Mouse (Mus musculus) kidney, adult 2 months (tissue): ENCODE results near the gene Tmem179.

Source experiments
- CTCF ChIP-seq: fragments of 200-500 bp; conservative IDR thresholded peaks from 2 replicates; pipeline ENCODE4 v1.5.1; 2011; ENCODE audit warnings: low read depth, mild to moderate bottlenecking, control low read depth, low read length, moderate library complexity, mixed read lengths; ENCODE audit not compliant: insufficient read depth, insufficient read length
- POLR2A ChIP-seq: fragments of 200-500 bp; IDR thresholded peaks from one replicate; pipeline ENCODE4 v1.6.1; 2011; ENCODE audit warnings: low read depth, low read length, control low read depth

DNA sequence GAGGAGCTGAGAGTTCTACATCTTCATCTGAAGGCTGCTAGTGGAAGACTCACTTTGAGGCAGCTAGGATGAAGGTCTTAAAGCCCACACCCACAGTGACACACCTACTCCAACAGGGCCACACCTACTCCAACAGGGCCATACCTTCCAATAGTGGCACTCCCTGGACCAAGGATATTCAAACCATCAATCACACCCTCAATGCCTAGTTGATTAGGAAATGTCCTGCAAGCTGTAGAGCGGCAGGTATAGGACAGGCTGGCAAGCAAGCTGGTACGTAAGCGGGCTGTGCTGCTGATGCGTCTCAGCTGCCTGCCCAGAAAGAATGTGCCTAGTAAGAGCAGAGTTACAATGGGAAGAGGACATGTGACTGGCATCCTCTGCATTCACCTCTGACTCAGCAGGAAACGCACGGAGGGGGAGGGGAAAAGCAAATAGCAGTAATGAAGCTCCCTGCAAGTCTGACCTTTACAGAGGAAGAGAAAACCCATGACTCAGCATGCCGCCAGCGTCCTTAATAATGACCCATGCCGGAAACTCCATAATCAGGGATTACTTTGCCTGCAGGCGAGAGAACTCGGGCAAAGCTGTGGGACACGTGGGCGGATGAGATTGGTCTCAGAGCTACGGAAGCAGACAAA, at the start of gene Tmem179:
- TF ChIP-seq CTCF (no peak), POLR2A (no peak)
